Comparison of ENCODE assay signal across 23 mouse cellular contexts in the genomic region with DNA sequence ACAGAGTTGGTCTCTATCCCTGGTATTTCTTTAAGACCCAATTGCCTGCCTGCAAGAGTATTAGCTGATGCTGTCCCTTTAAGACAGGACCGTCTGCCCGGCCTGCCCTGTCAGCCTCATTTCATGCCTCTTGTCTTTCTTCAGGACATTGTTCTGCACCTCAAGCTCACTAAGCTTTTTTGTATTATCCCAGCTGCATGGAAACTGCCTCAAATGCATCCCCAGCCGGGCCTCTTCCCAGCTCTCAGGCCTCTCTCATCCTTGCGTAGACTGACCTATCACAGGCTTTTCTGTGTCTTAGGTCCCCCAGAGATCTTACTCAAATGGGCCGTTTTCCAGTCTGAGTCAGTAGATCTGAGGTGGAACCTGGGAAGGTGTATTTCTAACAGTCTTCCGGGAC.
A peak's percentile ranks its signal among the peaks of the same experiment; 100 is the strongest.
DNase-seq lines count a peak whose midpoint lies in the region; ATAC-seq lines count a peak whose summit lies in the region.
"Had no signal": no experiment of that assay in that cellular context is flagged by ENCODE, and none has a peak within 500 bp of the region (broad histone marks: within the 10 kb centered on the region; RNA-seq: fewer than 3 reads in every experiment).

No protein-coding gene starts in this region.

- ATAC-seq in forebrain, embryonic 14.5 days = no peak
- ATAC-seq in forebrain, embryonic 12.5 days (ENCODE audit: low FRiP score) = no peak
- no peak for ATAC-seq in neural tube, embryonic 11.5 days (ENCODE audit: insufficient read depth, low FRiP score, low TSS enrichment)
- no peak for ATAC-seq in neural tube, embryonic 15.5 days (ENCODE audit: low FRiP score)
- 0 out of 2 replicates have a peak, but pooled peaks have one; percentile 32 for ATAC-seq in hindbrain, embryonic 14.5 days (ENCODE audit: low FRiP score)
- ATAC-seq: forebrain, embryonic 13.5 days had no signal

- no peak overlapping the region for H3K27ac ChIP-seq in forebrain, embryonic 14.5 days (ENCODE audit: low read depth, low read length)
- H3K27ac ChIP-seq in forebrain, embryonic 12.5 days = no peak overlapping the region
- no peak overlapping the region for H3K27ac ChIP-seq in neural tube, embryonic 11.5 days (ENCODE audit: low read depth, low read length)
- H3K27ac ChIP-seq in neural tube, embryonic 15.5 days (replicated peaks) = no peak overlapping the region
- no peak overlapping the region for H3K27ac ChIP-seq in hindbrain, embryonic 14.5 days
- H3K27ac ChIP-seq: embryonic facial prominence, embryonic 12.5 days; forebrain, embryonic 13.5 days; heart, embryonic 13.5 days; kidney, embryonic 15.5 days; limb, embryonic 13.5 days; liver, embryonic 13.5 days had no signal

- H3K36me3 ChIP-seq in forebrain, embryonic 14.5 days (ENCODE audit: control insufficient read depth, insufficient read depth, low read length) = no peaks in the 10 kb centered on the region
- H3K36me3 ChIP-seq in forebrain, embryonic 12.5 days (replicated peaks) = no peaks in the 10 kb centered on the region
- H3K36me3 ChIP-seq in neural tube, embryonic 11.5 days (ENCODE audit: control insufficient read depth, insufficient read depth, low read length) = no peaks in the 10 kb centered on the region
- no peaks in the 10 kb centered on the region for H3K36me3 ChIP-seq in neural tube, embryonic 15.5 days
- H3K36me3 ChIP-seq in hindbrain, embryonic 14.5 days (replicated peaks; ENCODE audit: control insufficient read depth, insufficient read depth) = no peaks in the 10 kb centered on the region
- H3K36me3 ChIP-seq: embryonic facial prominence, embryonic 12.5 days; heart, embryonic 13.5 days; kidney, embryonic 15.5 days; limb, embryonic 13.5 days; liver, embryonic 13.5 days had no signal

- no peak overlapping the region for H3K4me2 ChIP-seq in forebrain, embryonic 14.5 days (ENCODE audit: low read length)
- H3K4me2 ChIP-seq in forebrain, embryonic 12.5 days = no peak overlapping the region
- H3K4me2 ChIP-seq in neural tube, embryonic 11.5 days (ENCODE audit: low read depth) = no peak overlapping the region
- H3K4me2 ChIP-seq in neural tube, embryonic 15.5 days = no peak overlapping the region
- no peak overlapping the region for H3K4me2 ChIP-seq in hindbrain, embryonic 14.5 days (replicated peaks)
- H3K4me2 ChIP-seq: embryonic facial prominence, embryonic 12.5 days; forebrain, embryonic 13.5 days; heart, embryonic 13.5 days; kidney, embryonic 15.5 days; limb, embryonic 13.5 days; liver, embryonic 13.5 days; lung, embryonic 14.5 days had no signal

- H3K9me3 ChIP-seq in forebrain, embryonic 14.5 days (replicated peaks; ENCODE audit: control insufficient read depth, low read length) = no peaks in the 10 kb centered on the region
- H3K9me3 ChIP-seq in forebrain, embryonic 12.5 days = no peaks in the 10 kb centered on the region
- no peaks in the 10 kb centered on the region for H3K9me3 ChIP-seq in neural tube, embryonic 11.5 days (ENCODE audit: control insufficient read depth, low read length)
- H3K9me3 ChIP-seq in neural tube, embryonic 15.5 days (replicated peaks) = no peaks in the 10 kb centered on the region
- no peaks in the 10 kb centered on the region for H3K9me3 ChIP-seq in hindbrain, embryonic 14.5 days (ENCODE audit: control insufficient read depth, low read length)
- H3K9me3 ChIP-seq: embryonic facial prominence, embryonic 12.5 days; forebrain, embryonic 13.5 days; heart, embryonic 13.5 days; kidney, embryonic 15.5 days; limb, embryonic 13.5 days; liver, embryonic 13.5 days had no signal

- peaks cover 3% of the 10 kb centered on the region; the same call in 1 of the 2 replicates for H3K4me1 ChIP-seq in forebrain, embryonic 14.5 days (ENCODE audit: control insufficient read depth, insufficient read depth, low read length)
- peaks cover 25% of the 10 kb centered on the region for H3K4me1 ChIP-seq in forebrain, embryonic 12.5 days
- no peaks in the 10 kb centered on the region for H3K4me1 ChIP-seq in neural tube, embryonic 11.5 days (ENCODE audit: control insufficient read depth, insufficient read depth, low read length)
- 0 out of 2 replicates have a peak, but pooled peaks cover 3% of the 10 kb centered on the region for H3K4me1 ChIP-seq in neural tube, embryonic 15.5 days
- H3K4me1 ChIP-seq in hindbrain, embryonic 14.5 days (replicated peaks; ENCODE audit: control insufficient read depth, insufficient read depth, low read length) = peaks cover 8% of the 10 kb centered on the region
- H3K4me1 ChIP-seq: embryonic facial prominence, embryonic 12.5 days; heart, embryonic 13.5 days; kidney, embryonic 15.5 days; liver, embryonic 13.5 days had no signal

- 11% methylated on average over 6 of the region's 6 CpGs for WGBS in forebrain, embryonic 14.5 days
- 15% methylated on average over 6 of the region's 6 CpGs for WGBS in forebrain, embryonic 12.5 days
- WGBS in neural tube, embryonic 11.5 days = 36% methylated on average over 6 of the region's 6 CpGs
- WGBS in neural tube, embryonic 15.5 days = 24% methylated on average over 6 of the region's 6 CpGs
- WGBS in hindbrain, embryonic 14.5 days = 17% methylated on average over 6 of the region's 6 CpGs

- H3K4me3 ChIP-seq in forebrain, embryonic 14.5 days (ENCODE audit: low read depth, low read length) = no peak overlapping the region
- H3K4me3 ChIP-seq in forebrain, embryonic 12.5 days (replicated peaks) = no peak overlapping the region
- no peak overlapping the region for H3K4me3 ChIP-seq in neural tube, embryonic 11.5 days (ENCODE audit: low read depth, low read length)
- no peak overlapping the region for H3K4me3 ChIP-seq in neural tube, embryonic 15.5 days (replicated peaks)
- no peak overlapping the region for H3K4me3 ChIP-seq in hindbrain, embryonic 14.5 days (replicated peaks; ENCODE audit: low read length)
- H3K4me3 ChIP-seq: embryonic facial prominence, embryonic 12.5 days; forebrain, embryonic 13.5 days; heart, embryonic 13.5 days; kidney, embryonic 15.5 days; limb, embryonic 13.5 days; liver, embryonic 13.5 days had no signal

- no peak overlapping the region for H3K9ac ChIP-seq in forebrain, embryonic 14.5 days (ENCODE audit: low read length)
- no peak overlapping the region for H3K9ac ChIP-seq in forebrain, embryonic 12.5 days
- H3K9ac ChIP-seq in neural tube, embryonic 11.5 days (ENCODE audit: low read length) = no peak overlapping the region
- H3K9ac ChIP-seq in neural tube, embryonic 15.5 days (replicated peaks) = no peak overlapping the region
- no peak overlapping the region for H3K9ac ChIP-seq in hindbrain, embryonic 14.5 days
- H3K9ac ChIP-seq: embryonic facial prominence, embryonic 12.5 days; forebrain, embryonic 13.5 days; heart, embryonic 13.5 days; kidney, embryonic 15.5 days; limb, embryonic 13.5 days; liver, embryonic 13.5 days; lung, embryonic 14.5 days had no signal

- peak; percentile 11 for DNase-seq in forebrain, embryonic 14.5 days (ENCODE audit: low spot score)
- DNase-seq in neural tube, embryonic 11.5 days (ENCODE audit: low spot score) = peak; percentile 50
- no peak for DNase-seq in hindbrain, embryonic 14.5 days (ENCODE audit: low spot score)
- peak; percentile 39 for DNase-seq in retina, embryonic 14.5 days (ENCODE audit: low spot score)
- no peak for DNase-seq in gastrocnemius, postnatal 4 days (ENCODE audit: low spot score in 2 of 2)
- no peak for DNase-seq in layer of hippocampus, postnatal 10 days (ENCODE audit: low spot score in 2 of 2)
- DNase-seq: adrenal gland, postnatal 10 days; cerebellum, adult 9-10 months; heart, postnatal 14 days; kidney, adult 11 months; kidney, postnatal 36 days; liver, embryonic 13.5 days; lung, embryonic 14.5 days; right cerebral cortex, postnatal 25 days; spleen, adult 18-20 months; thymus, postnatal 25 days had no signal

- no peaks in the 10 kb centered on the region for H3K27me3 ChIP-seq in forebrain, embryonic 14.5 days (replicated peaks; ENCODE audit: control insufficient read depth, insufficient read depth, low read length)
- H3K27me3 ChIP-seq in forebrain, embryonic 12.5 days = no peaks in the 10 kb centered on the region
- no peaks in the 10 kb centered on the region for H3K27me3 ChIP-seq in neural tube, embryonic 11.5 days (ENCODE audit: control insufficient read depth, insufficient read depth, low read length)
- H3K27me3 ChIP-seq in neural tube, embryonic 15.5 days (replicated peaks) = no peaks in the 10 kb centered on the region
- H3K27me3 ChIP-seq in hindbrain, embryonic 14.5 days (ENCODE audit: control insufficient read depth, insufficient read depth, low read length) = no peaks in the 10 kb centered on the region
- H3K27me3 ChIP-seq: embryonic facial prominence, embryonic 12.5 days; forebrain, embryonic 13.5 days; kidney, embryonic 15.5 days; limb, embryonic 13.5 days; liver, embryonic 13.5 days had no signal

Comparison
In these comparisons a context has a peak if more than half of its experiments do, and no peak if none do; other contexts are left out.
1. DNase-seq: peak in forebrain, embryonic 14.5 days (single experiment), neural tube, embryonic 11.5 days (single experiment) and retina, embryonic 14.5 days (single experiment); none in hindbrain, embryonic 14.5 days (single experiment), gastrocnemius, postnatal 4 days (0 of 2) and layer of hippocampus, postnatal 10 days (0 of 2).